Mouse (Mus musculus): ENCODE results near the gene Mdga2.

DNA sequence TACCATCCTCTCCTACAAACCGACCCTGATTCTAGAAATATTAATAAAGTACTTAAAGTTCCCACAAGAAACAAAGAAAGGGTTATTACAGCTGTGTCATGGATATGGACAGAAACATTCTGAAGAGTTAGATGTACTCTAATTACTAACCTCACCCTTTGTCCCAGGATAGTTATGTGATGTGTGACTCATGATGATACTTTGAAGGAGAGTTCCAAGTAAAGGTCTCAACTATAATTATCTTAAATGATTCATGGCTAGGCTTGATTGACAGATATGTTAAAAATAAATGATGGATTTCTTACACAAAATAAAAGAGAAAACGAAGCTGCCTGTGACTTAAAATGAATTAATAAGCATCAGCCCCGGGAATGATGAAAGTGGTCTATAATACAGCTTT is 332.1 kb downstream of the Mdga2 start:
- TF ChIP-seq CTCF (IDR thresholded peaks at IDR 0.05; ENCODE audit: low read depth, low read length) (no peak), POLR2A (IDR thresholded peaks at IDR 0.05; ENCODE audit: insufficient read depth, low read length) (no peak), EP300 (IDR thresholded peaks at IDR 0.05; ENCODE audit: insufficient read depth, low read depth, low read length) (no peak)

Data from ES-Bruce4 (cell line).